Mouse (Mus musculus): ENCODE data around the gene Gm28374. TPM values are rescaled to one million over a fixed set of nuclear protein-coding genes. Genes with fewer than 3 reads are reported as not detected.

Gene Gm28374
- polyA plus RNA-seq, 1 experiment from 2014 or later: 2.5 TPM

GRCm38 (mm10) chr19:6029426-6029825 lies 52.6 kb downstream of the Gm28374 start:
- Histone ChIP-seq H3K4me3 (ENCODE audit: low read length) (no peak overlapping the region), H3K9me3 (ENCODE audit: low read length) (no peaks in the 10 kb centered on the region), H3K36me3 (ENCODE audit: insufficient read depth, low read length) (no peaks in the 10 kb centered on the region), H3K4me1 (ENCODE audit: insufficient read depth, low read length) (no peaks in the 10 kb centered on the region), H3K27me3 (ENCODE audit: insufficient read depth, low read length) (no peaks in the 10 kb centered on the region), H3K27ac (ENCODE audit: low read length) (no peak overlapping the region), H3K9ac (replicated peaks; ENCODE audit: low read length) (no peak overlapping the region), H3K4me2 (replicated peaks; ENCODE audit: low read depth, low read length) (no peak overlapping the region)
- 80% methylated on average over 9 of the region's 9 CpGs for WGBS
- no peak for ATAC-seq (ENCODE audit: low FRiP score, low TSS enrichment)

- Histone ChIP-seq H3K9me3 (ENCODE audit: low read length) (no peaks in the 10 kb centered on the region), H3K4me3 (ENCODE audit: low read length) (no peak overlapping the region), H3K9ac (replicated peaks; ENCODE audit: low read length) (no peak overlapping the region), H3K27me3 (ENCODE audit: insufficient read depth, low read length) (no peaks in the 10 kb centered on the region), H3K27ac (ENCODE audit: low read length) (no peak overlapping the region), H3K36me3 (ENCODE audit: insufficient read depth, low read length) (no peaks in the 10 kb centered on the region), H3K4me2 (replicated peaks; ENCODE audit: low read depth, low read length) (no peak overlapping the region), H3K4me1 (ENCODE audit: insufficient read depth, low read length) (no peaks in the 10 kb centered on the region)
- 85% methylated on average over 6 of the region's 6 CpGs for WGBS
- no peak for ATAC-seq (ENCODE audit: low FRiP score, low TSS enrichment)
These were observed 53.1 kb downstream of the Gm28374 start for GRCm38 (mm10) chr19:6028991-6029390.

Small RNA genes lying within 50 kb of the gene (microRNA-seq; reads per million reads assigned to microRNA genes)
- gene Mir6988: 1.3 reads per million

Other genes with a start within 250 kb of the Gm28374 start
- gene Frmd8, start 207.0 kb downstream of the Gm28374 start, polyA plus RNA-seq (2015; fragmentation: Nextera tagmentation; extraction: Ambion mirVana): 50.6 and 52.9 TPM in 2 replicates
- 14.8 and 15.7 TPM in 2 replicates for gene Slc25a45, start 204.4 kb downstream of the Gm28374 start, polyA plus RNA-seq (2015; fragmentation: Nextera tagmentation; extraction: Ambion mirVana)
- 3.7 and 4.4 TPM in 2 replicates for gene Tigd3, start 188.1 kb downstream of the Gm28374 start, polyA plus RNA-seq (2015; fragmentation: Nextera tagmentation; extraction: Ambion mirVana)
- 185 and 188 TPM in 2 replicates for gene Dpf2, start 169.2 kb downstream of the Gm28374 start, polyA plus RNA-seq (2015; fragmentation: Nextera tagmentation; extraction: Ambion mirVana)
- gene Cdc42ep2, start 157.4 kb downstream of the Gm28374 start, polyA plus RNA-seq (2015; fragmentation: Nextera tagmentation; extraction: Ambion mirVana): 16.5 and 17.3 TPM in 2 replicates
- 77.7 and 82.1 TPM in 2 replicates for gene Pola2, start 118.1 kb downstream of the Gm28374 start, polyA plus RNA-seq (2015; fragmentation: Nextera tagmentation; extraction: Ambion mirVana)
- gene Slc22a20, start 96.1 kb downstream of the Gm28374 start, polyA plus RNA-seq (2015; fragmentation: Nextera tagmentation; extraction: Ambion mirVana): not detected in 2 replicates
- gene Capn1, start 66.4 kb downstream of the Gm28374 start, polyA plus RNA-seq (2015; fragmentation: Nextera tagmentation; extraction: Ambion mirVana): 11.1 and 11.9 TPM in 2 replicates
- gene Syvn1, start 35.7 kb downstream of the Gm28374 start, polyA plus RNA-seq (2015; fragmentation: Nextera tagmentation; extraction: Ambion mirVana): 33.1 and 39.0 TPM in 2 replicates
- 83.2 and 87.2 TPM in 2 replicates for gene Mrpl49, start 24.5 kb downstream of the Gm28374 start, polyA plus RNA-seq (2015; fragmentation: Nextera tagmentation; extraction: Ambion mirVana)
- 644 and 690 TPM in 2 replicates for gene Fau, start 24.4 kb downstream of the Gm28374 start, polyA plus RNA-seq (2015; fragmentation: Nextera tagmentation; extraction: Ambion mirVana)
- gene Znhit2, start 21.1 kb downstream of the Gm28374 start, polyA plus RNA-seq (2015; fragmentation: Nextera tagmentation; extraction: Ambion mirVana): 35.4 and 37.7 TPM in 2 replicates
- gene Tm7sf2, start 13.9 kb downstream of the Gm28374 start, polyA plus RNA-seq (2015; fragmentation: Nextera tagmentation; extraction: Ambion mirVana): 22.8 and 28.6 TPM in 2 replicates
- 85.7 and 90.6 TPM in 2 replicates for gene Vps51, start 5.0 kb downstream of the Gm28374 start, polyA plus RNA-seq (2015; fragmentation: Nextera tagmentation; extraction: Ambion mirVana)
- not detected in 2 replicates for gene Tmem262, start 2.2 kb downstream of the Gm28374 start, polyA plus RNA-seq (2015; fragmentation: Nextera tagmentation; extraction: Ambion mirVana)
- 77.1 and 78.9 TPM in 2 replicates for gene Zfpl1, start 2.7 kb upstream of the Gm28374 start, polyA plus RNA-seq (2015; fragmentation: Nextera tagmentation; extraction: Ambion mirVana)
- gene Cdca5, start 2.7 kb upstream of the Gm28374 start, polyA plus RNA-seq (2015; fragmentation: Nextera tagmentation; extraction: Ambion mirVana): 43.6 and 45.2 TPM in 2 replicates
- gene AC131692.1, start 12.2 kb upstream of the Gm28374 start, polyA plus RNA-seq (2015; fragmentation: Nextera tagmentation; extraction: Ambion mirVana): 0.28 and 0.35 TPM in 2 replicates
- 0.40 and 0.47 TPM in 2 replicates for gene Naaladl1, start 23.5 kb upstream of the Gm28374 start, polyA plus RNA-seq (2015; fragmentation: Nextera tagmentation; extraction: Ambion mirVana)
- gene Sac3d1, start 36.4 kb upstream of the Gm28374 start, polyA plus RNA-seq (2015; fragmentation: Nextera tagmentation; extraction: Ambion mirVana): 42.3 and 43.7 TPM in 2 replicates
- 33.3 and 36.2 TPM in 2 replicates for gene Snx15, start 46.0 kb upstream of the Gm28374 start, polyA plus RNA-seq (2015; fragmentation: Nextera tagmentation; extraction: Ambion mirVana)
- gene Batf2, start 58.7 kb upstream of the Gm28374 start, polyA plus RNA-seq (2015; fragmentation: Nextera tagmentation; extraction: Ambion mirVana): 0.47 and 0.84 TPM in 2 replicates
- 111 and 113 TPM in 2 replicates for gene Arl2, start 59.3 kb upstream of the Gm28374 start, polyA plus RNA-seq (2015; fragmentation: Nextera tagmentation; extraction: Ambion mirVana)
- not detected in 2 replicates for gene Majin, start 102.1 kb upstream of the Gm28374 start, polyA plus RNA-seq (2015; fragmentation: Nextera tagmentation; extraction: Ambion mirVana)
- gene Gpha2, start 144.1 kb upstream of the Gm28374 start, polyA plus RNA-seq (2015; fragmentation: Nextera tagmentation; extraction: Ambion mirVana): 0.73 and 1.4 TPM in 2 replicates
- 27.5 and 31.0 TPM in 2 replicates for gene Ppp2r5b, start 153.6 kb upstream of the Gm28374 start, polyA plus RNA-seq (2015; fragmentation: Nextera tagmentation; extraction: Ambion mirVana)
- 12.1 and 13.1 TPM in 2 replicates for gene Atg2a, start 159.4 kb upstream of the Gm28374 start, polyA plus RNA-seq (2015; fragmentation: Nextera tagmentation; extraction: Ambion mirVana)
- 84.2 and 89.5 TPM in 2 replicates for gene Ehd1, start 194.5 kb upstream of the Gm28374 start, polyA plus RNA-seq (2015; fragmentation: Nextera tagmentation; extraction: Ambion mirVana)
- 0.80 and 1.5 TPM in 2 replicates for gene Cdc42bpg, start 224.2 kb upstream of the Gm28374 start, polyA plus RNA-seq (2015; fragmentation: Nextera tagmentation; extraction: Ambion mirVana)

All from kidney, embryonic 16.5 days (tissue).